Mouse (Mus musculus): Measurements from ENCODE around the gene 3110082I17Rik. TPM values are rescaled to one million over a fixed set of nuclear protein-coding genes. Genes with fewer than 3 reads are reported as not detected.
A peak's percentile ranks its signal among the peaks of the same experiment; 100 is the strongest.

3110082I17Rik gene
- total RNA-seq, 2 experiments from 2014 or later: 16.3 to 17.9 TPM

DNA sequence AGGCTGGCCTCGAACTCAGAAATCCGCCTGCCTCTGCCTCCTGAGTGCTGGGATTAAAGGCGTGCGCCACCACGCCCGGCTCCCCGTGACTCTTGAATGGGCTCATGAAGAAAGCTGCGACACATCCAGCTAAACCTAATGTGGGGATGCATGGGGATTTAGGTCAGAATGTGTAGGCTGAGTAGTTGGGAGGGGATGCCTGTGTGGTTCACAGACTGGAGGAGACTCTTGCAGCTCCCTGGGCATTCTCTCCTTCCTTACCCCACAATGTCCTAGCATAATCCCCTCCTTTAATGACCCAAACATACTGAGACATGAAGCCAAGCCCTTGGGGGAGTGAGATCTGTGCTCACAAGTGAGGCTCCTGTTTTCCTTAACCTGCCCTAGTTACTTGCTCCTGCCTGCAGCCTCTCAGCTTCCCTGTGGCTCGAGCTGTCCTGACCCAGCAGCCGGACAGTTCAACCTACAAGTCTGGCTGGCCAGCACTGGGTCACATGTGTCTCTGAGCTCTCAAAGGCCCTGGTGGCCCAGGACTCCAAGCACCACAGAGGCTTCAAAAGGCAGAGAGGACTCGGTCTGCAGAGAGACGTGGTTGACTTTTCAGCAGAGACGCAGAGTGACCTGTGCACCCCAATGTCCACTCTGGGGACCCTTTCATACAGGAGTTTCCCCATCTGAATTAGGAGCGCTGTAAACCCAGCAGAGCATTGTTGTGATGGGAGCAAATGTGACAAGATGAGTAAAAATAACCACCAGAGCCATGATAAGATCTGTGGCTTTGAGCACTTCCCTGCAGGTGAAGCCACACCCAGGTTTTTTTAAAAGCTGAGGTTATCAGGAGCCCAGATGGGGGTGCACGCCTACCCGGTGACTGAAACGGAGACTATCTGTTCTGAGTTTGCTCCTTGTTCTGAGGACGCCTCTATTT, 78.5 kb downstream of the 3110082I17Rik start:
- no peak for DNase-seq (ENCODE audit: extremely low spot score in 1 of 2, low spot score in 2 of 2)
- H3K27ac ChIP-seq: peak overlapping the region; percentile 95
- intact Hi-C loops (cut with DNase I): no loop called here
- no peak for TF ChIP-seq CTCF (IDR thresholded peaks at IDR 0.05)
- peak overlapping the region; percentile 95 for H3K4me3 ChIP-seq

DNA sequence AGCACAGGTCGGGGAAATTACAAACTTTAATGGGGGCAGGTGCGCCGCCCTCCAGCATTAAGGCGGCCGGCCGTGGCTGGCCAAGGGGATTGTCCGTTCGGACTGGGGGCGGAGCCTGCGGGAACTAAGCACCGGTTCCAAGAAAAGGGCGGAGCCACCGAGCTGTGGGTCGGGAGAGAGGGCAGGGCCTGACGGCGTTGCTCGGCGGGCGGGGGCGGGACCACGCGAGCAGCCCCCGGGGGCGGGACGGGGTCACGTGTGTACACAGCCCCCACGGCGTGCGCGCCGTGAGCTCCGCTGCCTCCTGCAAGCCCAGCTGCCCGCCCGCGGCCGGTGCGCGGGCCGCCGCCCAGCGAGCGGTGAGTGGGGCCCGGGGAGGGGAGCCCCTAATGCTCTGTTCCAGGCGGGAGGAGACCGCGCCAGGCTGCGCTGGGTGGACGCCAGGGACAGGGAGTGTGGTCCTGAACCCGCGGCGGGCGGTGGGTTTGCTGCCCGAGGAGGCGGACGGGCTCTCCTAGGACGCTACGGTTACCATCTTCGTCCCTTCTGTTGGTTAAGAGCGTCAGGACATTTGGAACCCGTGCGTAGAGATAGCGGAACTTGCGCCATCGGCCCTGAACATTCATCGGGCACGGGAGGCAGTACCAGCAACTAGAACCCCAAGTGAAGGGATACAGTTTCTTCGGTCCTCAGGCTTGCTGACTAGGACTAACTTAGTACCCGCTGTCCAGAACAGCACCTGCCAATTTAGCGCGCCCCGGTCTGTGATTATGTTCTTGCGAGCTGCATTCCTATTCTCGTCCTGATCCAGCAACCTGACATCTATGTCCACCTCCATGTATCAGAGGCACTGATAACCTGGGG, 79.7 kb downstream of the 3110082I17Rik start:
- intact Hi-C loops (cut with DNase I): no loop called here
- TF ChIP-seq CTCF (IDR thresholded peaks at IDR 0.05): no peak
- DNase-seq (ENCODE audit: extremely low spot score in 1 of 2, low spot score in 2 of 2): peak; percentile 84 to 89
- Histone ChIP-seq H3K4me3 (peak overlapping the region; percentile 95), H3K27ac (peak overlapping the region; percentile 95)

DNA sequence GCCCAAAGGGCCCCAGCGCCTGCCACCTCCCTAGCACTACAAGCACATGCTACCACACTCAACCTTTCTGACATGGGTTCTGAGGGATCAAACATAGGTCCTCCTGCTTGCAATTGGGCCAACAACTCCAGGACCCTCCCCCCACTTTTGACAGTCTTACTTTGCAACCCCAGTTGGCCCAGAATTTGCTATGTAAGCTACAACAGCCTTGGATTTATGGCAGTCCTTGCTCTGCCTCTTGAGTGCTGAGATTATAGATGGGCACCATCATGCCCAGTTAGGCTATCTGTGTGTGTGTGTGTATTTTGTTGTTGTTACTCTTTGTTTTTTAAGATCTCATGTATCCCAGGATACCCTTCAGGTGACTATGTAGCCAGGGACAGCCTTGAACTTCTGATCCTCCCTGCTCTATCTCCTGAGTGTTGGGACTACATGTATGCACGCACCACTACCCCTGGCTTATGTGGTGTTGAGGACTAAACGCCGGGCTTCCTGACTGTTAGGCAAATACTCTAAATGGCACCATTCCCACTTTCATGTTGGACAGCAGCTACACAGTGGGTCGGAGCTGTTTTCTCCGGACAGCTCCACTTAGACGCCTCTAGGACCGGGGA, 80.4 kb downstream of the 3110082I17Rik start:
- peak overlapping the region; percentile 95 for H3K4me3 ChIP-seq
- no peak for TF ChIP-seq CTCF (IDR thresholded peaks at IDR 0.05)
- intact Hi-C loops (cut with DNase I): no loop called here
- peak overlapping the region; percentile 95 for H3K27ac ChIP-seq
- no peak for DNase-seq (ENCODE audit: extremely low spot score in 1 of 2, low spot score in 2 of 2)

DNA sequence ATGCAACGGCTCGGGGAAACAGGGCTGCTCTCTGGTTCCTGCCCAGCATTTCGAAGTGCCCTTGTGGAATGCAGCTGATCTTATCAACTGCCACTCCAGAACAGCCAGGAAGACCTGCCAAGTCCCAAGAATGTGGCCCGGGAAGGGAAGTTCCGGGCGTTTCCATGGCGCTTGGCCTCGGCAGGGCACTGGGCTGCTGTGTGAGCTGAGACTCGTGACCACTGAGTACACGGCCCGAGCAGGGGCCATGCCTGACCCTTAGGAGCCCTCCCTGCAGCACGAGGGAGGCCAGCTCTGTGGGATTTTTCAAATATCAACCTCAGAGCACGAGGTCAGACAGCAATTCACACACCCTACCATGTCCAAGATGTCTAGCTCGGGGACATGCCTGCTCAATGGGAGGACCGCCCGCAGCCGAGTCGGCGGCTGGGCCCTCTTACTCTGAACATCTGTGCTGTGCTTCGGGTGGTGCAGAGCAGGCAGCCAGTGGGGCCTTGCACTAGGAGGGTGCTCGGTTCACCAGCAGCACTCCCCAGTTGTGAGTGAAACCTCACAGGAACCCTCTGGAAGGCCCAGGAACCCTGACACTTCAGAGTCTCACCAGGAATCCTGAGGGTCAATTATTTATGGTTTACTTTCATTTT, 81.2 kb downstream of the 3110082I17Rik start:
- DNase-seq (ENCODE audit: extremely low spot score in 1 of 2, low spot score in 2 of 2): no peak
- no peak for TF ChIP-seq CTCF (IDR thresholded peaks at IDR 0.05)
- intact Hi-C loops (cut with DNase I): no loop called here
- no peak overlapping the region for H3K4me3 ChIP-seq
- H3K27ac ChIP-seq: peak overlapping the region; percentile 82

DNA sequence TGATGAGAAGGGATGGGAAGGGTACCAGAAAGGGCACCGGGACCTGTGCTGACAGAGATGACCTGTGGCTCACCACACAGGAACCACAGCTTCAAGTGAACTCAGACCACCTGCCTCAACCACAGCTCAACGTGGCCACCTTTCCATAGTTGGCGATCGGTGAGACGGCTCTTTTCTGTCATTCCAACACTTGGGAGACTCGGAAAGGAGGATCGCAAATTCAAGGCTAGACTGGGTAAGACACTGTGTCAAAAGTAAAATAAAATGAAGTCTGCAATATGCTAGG, 82.1 kb downstream of the 3110082I17Rik start:
- TF ChIP-seq CTCF (IDR thresholded peaks at IDR 0.05): no peak
- Histone ChIP-seq H3K4me3 (no peak overlapping the region), H3K27ac (peak overlapping the region; percentile 82)
- intact Hi-C loops (cut with DNase I): no loop called here
- no peak for DNase-seq (ENCODE audit: extremely low spot score in 1 of 2, low spot score in 2 of 2)

DNA sequence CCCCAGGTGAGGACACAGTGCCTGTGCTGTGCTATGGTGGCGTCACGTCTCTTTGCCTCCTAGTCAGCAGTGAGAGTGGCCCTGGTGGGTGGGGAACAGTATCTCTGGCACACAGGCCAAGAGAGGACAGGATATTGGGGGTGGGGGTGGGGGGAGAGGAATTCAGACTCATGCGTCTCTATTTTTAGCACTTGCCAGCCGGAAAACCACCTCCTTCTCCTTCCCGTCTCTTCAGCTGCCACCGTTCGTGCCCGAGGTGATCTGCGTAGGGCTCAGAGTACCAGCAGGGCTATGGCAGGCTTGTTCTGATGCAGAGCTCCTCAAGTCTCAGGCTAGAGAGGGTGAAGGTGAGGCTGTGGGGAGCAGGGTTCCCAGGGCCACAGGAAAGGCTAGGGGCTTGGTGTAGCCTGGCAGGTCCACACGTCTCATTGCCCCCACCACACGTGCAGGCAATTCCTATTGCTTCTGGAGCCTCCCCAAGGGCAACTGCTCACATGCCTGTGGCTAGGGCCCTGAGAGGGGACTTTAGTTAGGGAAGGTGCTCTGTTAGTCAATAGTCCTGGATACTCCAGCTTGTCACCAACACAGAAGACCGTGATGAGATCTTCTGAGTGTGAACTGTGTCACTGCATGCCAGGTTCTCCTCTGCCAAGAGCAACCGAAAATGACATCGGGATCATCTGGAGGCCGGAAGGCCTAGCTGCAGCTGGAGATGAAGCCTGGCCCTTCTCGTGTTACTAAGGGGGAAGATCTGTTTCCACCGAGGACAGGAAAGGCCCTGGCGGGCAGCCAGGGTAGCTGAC, 82.7 kb downstream of the 3110082I17Rik start, which contains the start of gene Gpr146:
Gene Gpr146, plus strand, starts transcription at position 230 of the 803 bp plus-strand sequence.
- TF ChIP-seq CTCF (IDR thresholded peaks at IDR 0.05): no peak
- intact Hi-C loops (cut with DNase I): no loop called here
- no peak for DNase-seq (ENCODE audit: extremely low spot score in 1 of 2, low spot score in 2 of 2)

DNA sequence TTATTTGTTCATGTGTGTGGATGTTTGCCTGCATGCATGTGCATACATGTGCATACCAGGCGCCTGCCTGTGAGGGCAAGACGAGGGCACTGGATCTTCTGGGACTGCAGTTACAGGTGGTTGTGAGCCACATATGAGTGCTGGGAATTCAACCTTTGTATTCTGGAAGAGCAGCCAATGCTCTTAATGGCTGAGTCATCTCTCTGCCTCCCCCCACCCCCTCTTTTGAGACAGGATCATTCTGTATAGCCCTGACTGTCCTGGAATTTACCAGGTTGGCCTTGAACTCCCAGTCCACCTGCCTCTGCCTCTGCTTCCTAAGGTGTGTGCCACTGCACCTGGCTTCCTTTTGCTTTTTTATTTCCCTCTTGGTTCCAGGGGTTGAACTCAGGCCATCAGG, 85.5 kb downstream of the 3110082I17Rik start:
- Histone ChIP-seq H3K27ac (no peak overlapping the region), H3K4me3 (no peak overlapping the region)
- TF ChIP-seq CTCF (IDR thresholded peaks at IDR 0.05): no peak
- DNase-seq (ENCODE audit: extremely low spot score in 1 of 2, low spot score in 2 of 2): no peak
- intact Hi-C loops (cut with DNase I): no loop called here

More for the DNA sequence above, 82.7 kb downstream of the 3110082I17Rik start, which contains the start of gene Gpr146:
- H3K4me3 ChIP-seq: no peak within 1 kb of the TSS
- peak within 1 kb of the TSS; percentile 82 for H3K27ac ChIP-seq

DNA sequence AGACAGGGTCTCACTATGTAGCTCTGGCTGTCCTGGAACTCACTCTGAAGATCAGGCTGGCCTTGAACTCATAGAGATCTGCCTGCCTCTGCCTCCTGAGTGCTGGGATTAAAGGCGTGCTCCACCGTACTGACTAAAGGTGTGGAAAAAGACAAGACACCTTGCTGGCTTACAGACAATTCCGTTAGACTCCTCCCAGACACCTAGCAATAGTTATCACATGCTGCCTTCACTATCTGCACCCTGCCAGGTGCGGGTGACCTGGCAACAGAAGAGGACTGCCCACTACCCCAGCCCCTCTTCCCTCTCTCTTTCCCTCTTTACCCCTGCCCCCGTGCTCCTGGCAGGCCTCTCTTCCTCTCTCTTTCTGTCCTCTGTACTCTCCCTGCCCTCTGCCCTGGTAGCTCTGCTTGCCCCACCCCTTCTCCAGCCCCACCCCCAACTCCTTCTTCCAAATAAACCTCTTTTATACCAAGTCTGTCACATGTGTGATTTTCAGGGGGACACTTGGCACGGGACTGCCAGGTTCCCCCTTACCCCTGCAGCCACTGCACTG, 86.4 kb downstream of the 3110082I17Rik start:
- no peak for TF ChIP-seq CTCF (IDR thresholded peaks at IDR 0.05)
- intact Hi-C loops (cut with DNase I): no loop called here
- Histone ChIP-seq H3K4me3 (no peak overlapping the region), H3K27ac (no peak overlapping the region)
- DNase-seq (ENCODE audit: extremely low spot score in 1 of 2, low spot score in 2 of 2): no peak

DNA sequence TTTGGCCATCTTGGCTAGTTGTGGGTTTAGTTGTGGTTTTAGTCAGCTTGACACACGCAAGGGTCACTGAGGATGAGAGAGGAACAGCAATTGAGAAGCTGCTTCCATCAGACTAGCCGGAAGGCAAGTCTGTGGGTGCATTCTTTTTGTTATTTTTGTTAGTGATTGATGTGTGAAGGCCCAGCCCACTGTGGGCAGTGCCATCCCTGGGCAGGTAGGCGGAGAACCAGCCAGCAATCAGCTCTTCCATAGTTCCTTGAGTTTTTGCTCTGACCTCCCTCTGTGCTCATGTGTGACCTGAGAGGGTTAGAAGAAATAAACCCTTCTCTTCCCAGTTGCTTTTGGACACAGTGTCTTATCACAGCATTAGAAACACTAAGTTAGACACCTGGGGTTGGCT, 87.2 kb downstream of the 3110082I17Rik start:
- Histone ChIP-seq H3K4me3 (no peak overlapping the region), H3K27ac (peak overlapping the region; percentile 36; the same call in 1 of the 2 replicates)
- TF ChIP-seq CTCF (IDR thresholded peaks at IDR 0.05): no peak
- intact Hi-C loops (cut with DNase I): no loop called here
- DNase-seq (ENCODE audit: extremely low spot score in 1 of 2, low spot score in 2 of 2): no peak

DNA sequence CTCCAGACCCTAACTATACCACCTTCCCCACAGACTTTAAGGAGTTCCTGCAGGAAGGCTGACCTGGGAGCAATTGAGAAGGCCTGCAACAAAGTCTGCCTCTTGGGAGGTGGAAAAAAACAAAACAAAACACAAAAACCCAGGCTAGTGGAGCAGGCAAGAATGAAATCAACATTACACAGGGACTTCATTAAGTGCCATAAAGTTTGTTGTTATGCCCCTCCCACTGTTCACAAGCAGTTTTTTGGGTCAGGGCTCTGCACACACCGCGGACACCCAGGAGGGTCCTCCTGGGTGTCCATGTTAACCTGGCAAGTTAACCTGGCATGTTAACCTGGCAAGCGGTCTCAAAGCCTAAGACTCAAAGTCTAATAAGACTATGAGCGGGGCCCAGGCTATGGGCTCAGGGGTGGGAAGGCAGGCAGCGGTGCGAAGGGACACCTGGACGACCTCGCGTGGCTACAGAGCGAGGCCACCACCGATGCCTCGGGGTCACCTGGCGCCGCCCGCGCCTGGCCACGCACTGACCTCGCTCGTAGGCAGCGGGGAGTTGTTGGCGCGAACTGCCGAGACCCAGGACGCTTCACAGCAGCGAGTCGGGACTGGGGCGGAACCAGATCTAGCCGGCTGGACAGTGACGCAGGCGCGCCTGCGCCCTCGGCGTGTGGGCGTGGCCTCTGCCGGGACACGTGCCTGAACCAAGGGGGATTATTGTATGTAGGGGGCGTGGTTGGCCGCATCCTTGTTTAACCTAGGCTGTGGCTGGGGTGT, 88.5 kb downstream of the 3110082I17Rik start:
- DNase-seq (ENCODE audit: extremely low spot score in 1 of 2, low spot score in 2 of 2): peak; percentile 86
- intact Hi-C loops (cut with DNase I): no loop called here
- no peak for TF ChIP-seq CTCF (IDR thresholded peaks at IDR 0.05)
- Histone ChIP-seq H3K4me3 (peak overlapping the region; percentile 86), H3K27ac (peak overlapping the region; percentile 94)

Measured in left cerebral cortex, adult 2 months (tissue).